Mouse (Mus musculus): ENCODE results near the gene 6030458C11Rik.
"Not testable (repeated sequence)": the region's sequence is repeated elsewhere in the genome, so short reads cannot be mapped to it uniquely, and the experiment has no call there.

The 6030458C11Rik gene

DNA sequence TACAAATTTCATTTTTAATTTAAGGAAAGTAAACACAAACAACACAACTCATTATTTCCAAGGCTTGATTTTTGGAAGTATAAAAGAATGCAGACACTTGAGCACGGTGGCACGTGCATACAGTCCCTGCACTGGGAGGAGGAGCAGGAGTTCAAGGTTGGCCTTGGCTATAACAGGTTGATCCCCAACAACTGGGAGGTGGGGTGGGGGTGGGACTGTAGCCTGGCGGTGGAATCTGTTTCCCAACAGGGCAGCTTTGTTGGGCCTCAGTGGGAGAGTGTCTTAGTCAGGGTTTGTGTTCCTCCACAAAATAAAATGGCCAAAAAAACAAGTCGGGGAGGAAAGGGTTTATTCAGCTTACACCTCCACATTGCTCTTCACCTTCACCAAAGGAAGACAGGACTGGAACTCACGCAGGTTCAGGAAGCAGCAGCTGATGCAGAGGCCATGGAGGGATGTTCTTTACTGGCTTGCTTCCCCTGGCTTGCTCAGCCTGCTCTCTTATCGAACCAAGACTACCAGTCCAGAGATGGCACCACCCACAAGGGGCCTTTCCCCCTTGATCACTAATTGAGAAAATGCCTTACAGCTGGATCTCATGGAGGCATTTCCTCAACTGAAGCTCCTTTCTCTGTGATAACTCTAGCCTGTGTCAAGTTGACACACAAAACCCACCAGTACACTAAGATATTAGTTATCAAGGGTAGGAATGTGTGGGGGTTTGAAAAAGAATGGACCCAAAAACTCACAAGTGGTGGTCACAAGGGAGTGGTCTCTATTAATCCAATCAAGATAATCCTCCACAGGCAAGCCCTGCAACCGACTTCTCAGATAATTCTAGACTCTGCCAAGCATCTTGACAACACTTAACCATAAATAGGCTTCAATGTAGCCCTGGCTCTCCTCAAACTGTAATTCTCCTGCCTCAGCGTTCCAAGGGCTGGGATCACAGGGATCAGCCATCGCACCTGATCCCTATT is 1.7 kb downstream of the 6030458C11Rik start:
- DNase-seq (ENCODE audit: low spot score), result no peak

DNA sequence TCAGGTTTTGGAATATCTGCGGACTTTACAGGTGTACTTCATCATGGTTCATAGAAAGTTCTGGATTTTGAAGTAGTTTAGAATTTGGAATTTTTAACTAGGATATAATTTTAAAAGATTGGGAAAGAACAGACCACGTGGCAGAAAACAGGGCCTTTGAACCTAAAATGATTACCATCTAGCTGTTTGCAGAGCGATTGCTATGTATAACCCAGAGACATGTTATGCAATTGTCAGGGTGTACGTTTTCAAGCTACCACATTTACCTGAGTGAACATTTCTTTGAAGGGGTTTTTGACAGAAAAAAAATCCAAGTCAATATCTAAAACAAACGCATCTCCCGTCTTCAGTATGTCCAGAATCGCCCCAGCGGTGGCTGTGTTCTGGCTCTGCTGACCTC is 6.9 kb downstream of the 6030458C11Rik start:
- DNase-seq (ENCODE audit: low spot score), result no peak

DNA sequence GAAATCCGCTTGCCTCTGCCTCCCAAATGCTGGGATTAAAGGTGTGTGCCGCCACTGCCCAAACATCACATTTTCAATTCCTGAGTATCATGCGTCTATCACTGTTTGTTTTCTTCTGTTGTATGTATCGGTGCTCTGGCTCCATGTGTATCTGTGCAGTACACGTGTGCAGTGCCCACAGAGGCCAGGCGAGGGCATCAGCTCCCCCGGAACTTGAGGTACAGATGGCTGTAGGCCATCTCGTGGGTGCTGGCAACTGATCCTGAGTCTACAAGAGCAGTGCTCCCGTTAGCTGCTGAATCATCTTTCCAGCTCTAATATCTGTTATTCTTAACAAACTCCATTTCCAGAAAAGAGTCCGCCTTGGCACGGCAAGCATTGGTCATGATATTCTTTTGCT is 11.8 kb downstream of the 6030458C11Rik start:
- no peak for DNase-seq (ENCODE audit: low spot score)

DNA sequence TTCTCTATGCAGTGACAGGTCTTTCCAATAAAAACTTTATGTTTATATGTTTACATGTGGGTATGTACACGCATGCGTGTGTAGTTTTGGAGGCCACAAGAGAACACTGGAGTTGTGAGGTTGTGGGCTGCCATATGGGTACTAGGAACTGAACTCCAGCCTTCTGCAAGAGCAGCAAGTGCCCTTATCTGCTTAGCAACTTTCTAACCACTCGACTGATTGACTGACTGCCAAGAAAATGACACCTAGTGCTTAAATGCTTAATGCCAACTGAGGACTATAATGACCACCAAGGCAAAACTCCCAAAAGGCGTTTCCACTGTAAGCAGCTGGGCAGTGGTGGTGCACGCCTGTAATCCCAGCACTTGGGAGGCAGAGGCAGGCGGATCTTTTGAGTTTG is 15.1 kb downstream of the 6030458C11Rik start:
- DNase-seq (ENCODE audit: low spot score), result no peak

DNA sequence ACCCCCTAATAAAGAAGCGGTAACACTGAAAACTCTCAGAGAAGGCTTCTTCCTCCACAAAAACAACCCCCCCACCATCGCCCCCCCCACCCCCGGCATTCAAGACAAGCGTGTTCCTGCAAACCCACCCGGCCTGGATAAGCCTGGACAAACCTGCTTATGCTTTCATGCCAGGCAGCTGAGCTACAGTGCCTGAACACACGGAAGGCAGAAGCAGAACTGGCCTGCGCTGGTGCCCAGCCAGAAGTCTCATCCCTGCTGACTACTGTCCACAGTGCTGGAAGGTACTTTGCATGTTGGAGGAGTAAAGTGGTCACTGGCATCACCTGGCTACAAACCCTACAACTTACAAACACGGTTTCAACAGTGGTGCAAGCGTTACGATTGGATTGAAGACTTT is 17.4 kb downstream of the 6030458C11Rik start:
- no peak for DNase-seq (ENCODE audit: low spot score)

DNA sequence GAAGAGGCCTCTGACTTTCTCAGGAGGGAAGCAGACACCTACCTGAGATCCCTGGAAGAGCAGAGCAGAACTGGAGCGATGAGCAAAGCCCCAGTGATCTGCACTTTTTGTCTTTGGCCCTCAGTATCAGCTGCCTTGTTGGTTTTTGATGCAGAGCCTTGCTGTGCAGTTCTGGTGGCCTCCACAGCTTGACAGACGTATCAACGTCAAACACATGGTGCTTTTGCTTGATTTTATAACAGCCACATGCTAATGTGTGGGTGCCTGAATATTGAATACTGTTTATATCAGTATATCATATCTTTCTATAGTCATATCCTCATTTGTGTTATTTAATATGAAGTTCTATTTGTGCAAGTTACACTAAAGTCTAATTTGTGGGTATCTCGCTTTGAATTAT is 19.4 kb downstream of the 6030458C11Rik start:
- no peak for DNase-seq (ENCODE audit: low spot score)

DNA sequence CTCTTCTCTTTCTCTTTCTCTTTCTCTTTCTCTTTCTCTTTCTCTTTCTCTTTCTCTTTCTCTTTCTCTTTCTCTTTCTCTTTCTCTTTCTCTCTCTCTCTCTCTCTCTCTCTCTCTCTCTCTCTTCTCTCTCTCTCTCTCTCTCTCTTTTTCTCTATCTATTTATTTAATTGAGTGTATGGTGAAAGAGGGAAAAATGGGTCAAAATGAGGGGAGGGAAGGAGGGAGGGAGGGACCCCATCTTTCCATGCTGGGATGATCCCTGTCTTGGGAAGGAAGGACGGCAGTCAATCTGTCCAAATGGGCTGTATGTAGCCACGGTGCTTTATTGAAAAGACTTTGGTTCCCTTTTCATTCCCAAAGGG is 23.3 kb downstream of the 6030458C11Rik start:
- not testable (repeated sequence) for DNase-seq (ENCODE audit: low spot score)

DNA sequence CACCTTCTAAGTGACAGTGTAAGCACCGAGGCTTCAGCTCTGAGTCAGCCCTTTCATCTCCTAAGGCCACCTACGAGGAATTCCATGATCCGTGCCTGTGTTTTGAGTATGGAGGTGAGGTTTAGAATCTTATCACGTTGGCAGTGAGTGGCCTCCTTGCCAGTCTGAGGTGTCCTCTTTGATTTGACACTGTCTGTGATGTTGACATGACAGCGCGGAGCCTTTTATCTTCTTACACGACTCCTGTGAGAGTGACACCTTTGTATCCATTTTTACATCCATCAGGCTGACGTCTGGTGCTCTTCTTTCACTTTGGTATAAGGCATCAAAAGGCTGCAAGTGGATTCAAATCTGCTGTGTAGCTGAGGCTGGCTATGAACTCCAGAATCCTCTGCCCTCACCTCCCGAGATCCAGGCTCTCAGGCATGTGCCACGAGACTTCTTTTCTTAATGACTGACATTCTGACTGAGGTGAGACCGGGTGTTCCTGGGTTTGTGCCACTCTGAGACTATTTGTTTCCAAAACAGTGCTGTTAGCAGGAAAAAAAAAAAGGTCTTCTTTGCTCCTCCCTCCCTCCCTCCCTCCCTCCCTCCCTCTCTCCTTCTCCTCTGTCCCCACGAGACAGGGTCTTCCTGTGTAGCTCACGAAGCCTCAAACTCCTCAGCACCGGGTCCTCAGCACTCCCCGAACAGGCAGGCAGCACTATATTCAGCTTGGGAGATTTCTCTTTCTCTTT is 23.9 kb downstream of the 6030458C11Rik start:
- DNase-seq (ENCODE audit: low spot score), result no peak

DNA sequence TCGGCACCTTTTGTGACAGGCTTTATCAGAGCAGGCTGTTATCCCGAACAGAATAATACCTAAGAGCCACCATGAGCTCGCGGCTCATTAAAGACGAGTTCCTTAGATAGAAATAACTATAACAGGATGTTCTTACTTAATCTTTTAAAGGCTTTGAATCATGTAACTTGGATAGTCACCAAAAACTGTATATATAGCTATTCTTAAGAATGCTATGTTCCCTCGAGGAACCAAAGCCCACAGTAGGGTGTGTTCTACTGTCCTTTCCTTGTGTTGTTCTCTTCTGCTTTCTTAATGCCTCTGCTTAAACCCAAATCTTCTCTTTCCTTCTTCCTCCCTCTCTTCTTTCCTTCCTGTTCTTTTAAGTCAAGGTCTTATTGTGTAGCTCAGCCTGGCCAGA is 26.4 kb downstream of the 6030458C11Rik start:
- DNase-seq (ENCODE audit: low spot score), result no peak

DNA sequence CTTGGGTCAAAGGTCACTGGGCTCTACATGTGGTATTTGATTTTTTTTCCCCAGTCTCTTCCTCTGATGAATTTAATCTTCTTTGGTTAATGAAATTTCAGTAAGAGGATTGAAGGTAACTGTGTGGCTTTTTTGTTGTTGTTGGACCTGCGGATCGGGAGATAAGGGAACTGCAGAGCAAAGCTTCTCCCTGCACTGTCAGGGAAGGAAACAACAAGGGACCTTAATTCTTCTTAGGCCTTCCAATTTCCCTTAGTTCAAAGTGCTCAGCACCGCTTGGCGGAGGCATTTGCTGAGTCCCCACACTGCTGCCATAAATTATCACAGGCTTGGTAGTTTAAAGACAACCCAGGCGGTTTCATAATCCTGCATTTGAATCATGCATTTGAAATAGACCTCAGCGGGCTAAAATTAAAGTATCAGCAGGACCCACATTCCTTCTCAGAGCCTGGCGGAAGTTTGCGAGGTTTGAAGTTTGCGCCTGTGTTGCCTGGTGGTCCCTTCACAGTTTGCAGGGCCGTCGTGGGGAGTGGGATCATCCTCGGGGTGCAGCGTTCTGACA is 28.5 kb downstream of the 6030458C11Rik start:
- no peak for DNase-seq (ENCODE audit: low spot score)

DNA sequence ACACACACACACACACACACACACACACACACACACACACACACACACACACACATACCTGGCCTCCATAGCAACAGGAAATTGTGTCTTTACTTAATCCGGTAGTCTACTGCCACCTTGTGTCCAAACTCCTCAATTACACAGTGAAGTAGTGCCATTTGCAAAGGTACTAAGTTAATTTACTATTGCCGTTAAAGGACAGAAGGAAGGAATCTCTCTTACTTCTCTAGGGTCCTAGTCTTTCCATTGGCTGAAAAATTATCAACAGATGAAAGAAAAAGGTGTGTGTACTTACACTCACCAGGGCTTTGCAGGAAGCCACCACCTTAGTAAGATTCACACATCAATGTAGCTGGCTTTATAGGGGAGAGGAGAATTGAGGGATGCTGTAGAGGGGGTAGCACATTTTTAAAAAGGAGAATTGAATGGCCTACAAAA is 29.0 kb downstream of the 6030458C11Rik start:
- DNase-seq (ENCODE audit: low spot score), result no peak

DNA sequence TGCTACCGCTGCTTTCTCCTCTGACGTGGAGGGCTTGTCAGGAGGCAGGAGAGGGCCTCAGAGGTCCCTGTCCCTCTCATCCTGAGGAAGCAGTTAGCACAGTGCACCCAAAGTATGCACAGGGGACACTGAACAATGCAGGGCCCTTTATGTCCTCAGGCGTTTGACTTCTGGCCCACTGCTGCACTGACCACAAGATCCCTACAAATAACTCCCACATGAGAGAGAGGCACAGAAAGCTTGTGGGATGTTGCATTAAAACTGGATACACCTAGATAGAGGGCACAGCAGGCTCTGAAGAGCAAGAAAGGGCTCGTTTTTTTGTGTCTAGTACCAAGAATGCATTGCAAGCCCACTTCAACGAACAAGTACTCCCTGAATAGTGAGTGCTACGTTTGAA is 30.1 kb downstream of the 6030458C11Rik start:
- no peak for DNase-seq (ENCODE audit: low spot score)

DNA sequence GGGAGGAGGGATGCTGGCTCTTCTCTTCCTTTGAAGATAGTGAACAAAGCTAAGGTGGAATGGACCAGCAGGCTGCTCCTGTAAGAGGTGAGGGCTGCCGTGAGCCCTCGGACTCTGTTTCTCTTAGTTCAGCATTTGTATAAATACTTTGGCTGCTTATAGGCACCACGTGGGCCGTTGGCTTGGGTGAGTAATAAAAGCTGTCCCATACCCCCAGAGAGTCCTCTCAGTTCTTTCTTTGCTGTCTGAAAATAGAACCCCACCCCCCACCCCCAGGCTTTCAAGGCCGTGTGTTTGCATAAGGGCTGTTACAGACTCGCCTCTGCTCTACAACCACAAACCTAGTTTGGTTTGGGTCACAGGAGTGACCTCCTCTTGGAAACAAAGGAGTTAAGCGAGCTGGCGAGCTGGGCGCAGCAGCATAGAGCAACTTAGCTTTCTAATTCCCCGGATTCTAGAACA is 35.0 kb downstream of the 6030458C11Rik start:
- DNase-seq (ENCODE audit: low spot score), result no peak

DNA sequence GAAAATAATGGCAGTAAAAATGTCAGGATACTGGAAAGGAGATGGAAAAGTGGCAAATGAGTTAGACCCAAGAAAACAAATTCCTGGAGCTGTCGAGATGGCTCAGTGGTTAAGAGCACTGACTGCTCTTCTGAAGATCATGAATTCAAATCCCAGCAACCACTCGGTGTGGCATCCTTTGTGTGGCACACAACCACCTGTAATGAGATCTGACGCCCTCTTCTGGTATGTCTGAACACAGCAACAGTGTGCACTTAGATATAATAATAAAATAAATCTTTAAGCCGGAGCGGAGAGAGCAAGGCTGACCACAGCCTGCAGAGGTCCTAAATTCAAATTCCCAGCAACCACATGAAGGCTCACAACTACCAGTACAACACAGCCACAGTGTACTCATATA is 35.9 kb downstream of the 6030458C11Rik start:
- DNase-seq (ENCODE audit: low spot score), result no peak

DNA sequence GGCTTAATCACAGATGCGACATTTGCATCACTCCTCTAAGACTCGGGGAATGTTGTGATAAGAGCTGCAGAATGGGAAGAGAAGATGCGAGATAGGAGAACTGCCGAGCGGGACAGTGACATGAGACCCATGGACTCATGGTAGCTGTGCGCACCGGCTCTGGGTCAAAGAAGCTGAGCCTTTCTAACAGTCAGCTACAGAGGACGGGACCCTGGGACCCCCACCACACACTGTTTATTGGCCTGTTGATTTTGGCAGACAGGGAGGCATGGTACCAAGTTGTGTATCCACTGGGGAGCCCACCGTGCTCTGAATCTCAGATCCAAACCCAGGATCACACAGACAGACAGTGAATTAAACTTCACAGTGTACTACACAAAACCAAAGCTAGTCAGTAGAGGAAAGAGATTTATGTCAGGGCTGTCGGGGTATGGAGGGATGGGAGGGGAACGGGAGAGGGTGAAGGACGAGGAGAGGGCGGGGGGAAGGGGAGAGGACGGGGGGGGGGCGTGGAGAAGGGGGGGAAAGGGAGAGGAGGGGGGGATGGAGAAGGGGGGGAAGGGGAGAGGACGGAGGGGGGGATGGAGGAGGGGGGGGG is 42.6 kb downstream of the 6030458C11Rik start:
- DNase-seq (ENCODE audit: low spot score), result no peak

DNA sequence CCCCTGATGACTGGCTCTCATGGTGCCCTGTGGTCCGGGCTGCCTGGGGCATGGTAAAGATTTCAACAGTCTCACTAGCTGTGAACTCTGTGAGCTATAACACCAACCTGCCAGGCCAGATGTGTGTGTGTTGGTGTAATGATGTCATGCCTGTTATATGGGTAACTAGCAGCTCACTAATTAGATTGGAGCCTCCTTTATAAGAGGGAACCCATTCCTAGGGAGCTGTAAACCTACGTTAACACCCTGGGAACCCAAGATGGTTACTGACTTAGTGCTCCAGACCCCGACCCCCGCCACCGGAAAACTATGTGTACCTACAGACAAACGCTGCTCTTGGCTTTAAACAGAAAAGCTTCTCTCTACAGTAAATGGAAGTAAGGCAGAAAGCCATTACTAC is 43.2 kb downstream of the 6030458C11Rik start:
- no peak for DNase-seq (ENCODE audit: low spot score)

DNA sequence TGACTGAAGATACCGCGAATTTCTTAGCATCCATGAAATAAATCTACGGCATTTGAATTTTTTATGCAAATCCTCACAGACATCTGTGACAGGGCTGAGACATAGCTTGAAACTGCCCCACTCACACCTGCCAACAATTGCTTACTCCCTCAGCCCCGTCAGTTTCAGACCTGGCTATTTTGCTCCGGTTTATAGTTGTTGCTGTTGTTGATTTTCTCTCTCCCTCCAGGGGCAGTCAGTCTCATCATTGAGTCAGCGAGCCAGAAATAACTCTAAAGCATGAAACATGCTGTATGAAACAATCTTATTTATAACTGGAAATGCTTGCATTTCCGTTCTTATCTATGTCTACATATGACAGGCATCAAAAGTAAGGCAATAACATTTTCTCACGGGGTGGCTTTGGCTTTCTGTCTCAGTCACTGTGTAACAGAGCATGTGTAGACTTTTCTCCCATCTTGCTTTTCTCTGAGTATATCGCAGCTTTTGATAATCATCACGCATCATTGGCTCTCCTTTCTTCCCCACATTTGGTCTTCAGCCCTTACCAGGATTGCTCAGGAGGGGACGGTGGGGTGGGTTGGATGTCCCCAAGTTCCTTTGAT is 50.2 kb downstream of the 6030458C11Rik start:
- DNase-seq (ENCODE audit: low spot score), result no peak

DNA sequence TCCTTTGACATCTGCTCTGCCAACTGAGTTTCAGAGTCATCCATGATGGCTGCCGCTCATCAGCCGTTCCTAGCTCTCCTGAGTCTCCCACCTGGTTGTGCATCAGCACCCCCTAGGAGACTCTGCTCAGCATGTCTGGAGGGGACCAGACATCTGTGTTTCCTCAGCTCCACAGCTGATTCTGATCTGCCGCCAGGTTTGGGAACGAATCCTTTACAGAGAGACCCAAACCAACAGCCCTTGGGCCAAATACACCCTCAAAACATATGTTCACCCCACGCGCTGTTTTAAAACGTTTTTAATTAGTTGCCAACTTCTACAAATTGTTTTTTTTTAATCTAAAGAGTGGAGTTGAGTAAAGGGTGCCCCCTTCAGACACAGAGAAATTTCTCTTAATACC is 53.5 kb downstream of the 6030458C11Rik start:
- DNase-seq (ENCODE audit: low spot score), result no peak

DNA sequence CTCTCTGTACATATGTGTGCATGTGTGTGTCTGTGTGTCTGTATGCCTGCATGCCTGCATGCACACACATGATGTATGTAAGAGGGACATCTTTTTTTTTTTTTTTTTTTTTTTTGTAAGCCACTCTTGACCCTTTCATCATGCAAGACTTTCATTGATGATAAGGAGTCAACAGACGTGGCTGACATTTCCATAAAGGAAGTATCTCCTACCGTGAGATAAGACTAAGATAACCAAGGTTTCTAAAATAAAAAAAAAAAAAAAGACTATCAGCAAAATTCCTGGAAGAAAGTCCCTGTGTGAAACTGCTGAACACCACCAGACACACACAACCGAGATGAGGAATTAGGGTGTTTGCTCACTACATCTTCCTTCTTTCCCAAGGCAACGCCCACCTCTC is 57.6 kb downstream of the 6030458C11Rik start:
- DNase-seq (ENCODE audit: low spot score), result no peak

DNA sequence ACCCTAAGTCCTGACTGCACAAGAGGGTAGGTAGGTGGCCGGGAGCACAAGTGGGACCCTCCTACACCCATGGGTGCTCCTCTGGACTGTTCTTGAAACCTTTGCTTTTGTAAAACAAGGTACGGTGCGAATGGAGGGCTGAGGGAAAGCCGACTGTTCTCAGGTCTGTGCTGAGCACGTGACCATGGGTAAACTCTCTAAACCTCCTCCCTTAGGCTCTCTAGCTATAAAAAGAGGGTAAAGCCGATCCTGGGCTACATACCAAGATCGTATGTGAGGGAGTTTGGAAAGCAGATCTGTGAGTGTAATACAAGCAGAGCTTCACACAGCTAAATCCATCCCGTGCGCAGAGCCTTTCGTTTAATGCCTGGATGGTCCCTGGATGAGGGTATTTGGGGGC is 61.3 kb downstream of the 6030458C11Rik start:
- DNase-seq (ENCODE audit: low spot score), result no peak

DNA sequence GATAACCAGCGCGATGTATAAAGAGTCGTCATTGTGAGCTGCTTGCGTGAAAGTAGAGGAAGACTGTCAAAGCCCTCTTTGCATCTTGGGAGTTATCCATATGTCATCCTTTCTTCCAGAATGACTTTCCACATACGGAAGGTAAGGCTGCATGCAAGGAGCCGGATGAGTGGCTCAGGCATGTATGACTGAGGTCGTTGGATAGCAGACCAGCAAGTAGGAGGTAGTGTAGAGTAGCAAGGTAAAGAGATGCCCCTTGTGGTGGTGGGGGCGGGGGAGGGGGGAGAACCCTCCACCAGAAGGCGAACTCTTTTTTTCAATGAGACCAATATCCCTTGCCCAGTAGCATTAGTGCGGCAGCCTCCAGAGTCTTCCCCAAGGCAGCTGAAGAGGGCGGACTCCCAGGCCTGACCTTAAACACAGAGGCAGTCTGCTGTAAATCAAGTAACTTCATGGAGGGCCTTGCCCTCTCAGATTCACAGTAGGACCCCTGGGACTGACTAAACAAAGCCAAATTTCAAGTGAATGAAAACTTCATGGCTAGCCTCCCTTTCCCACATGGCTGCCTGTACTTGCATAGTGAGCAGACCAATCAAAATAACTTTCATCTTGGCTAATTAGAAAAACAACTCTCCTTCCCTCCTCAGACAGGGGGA is 62.1 kb downstream of the 6030458C11Rik start:
- no peak for DNase-seq (ENCODE audit: low spot score)

All from ovary, postnatal 10 days (tissue).